Mouse (Mus musculus) CD4-positive, CD25-positive, alpha-beta regulatory T cell, adult 4 months (primary cell): Measurements from ENCODE around the gene C2cd2l. TPM values are rescaled to one million over a fixed set of nuclear protein-coding genes. Genes with fewer than 3 reads are reported as not detected.

Source experiments
- ATAC-seq: one replicate; pipeline ENCODE4 v1.8.0; 2017
- polyA plus RNA-seq, 2 experiments: library from polyadenylated mRNA; unstranded; fragments of 100-300 nt; shearing (Covaris generic); gene quantifications; one replicate each; pipeline ENCODE4 v1.2.1; 2017

Gene C2cd2l
- polyA plus RNA-seq, 2 experiments from 2014 or later = 3.2 to 3.6 TPM

- no peak for ATAC-seq
These were observed 58.7 kb downstream of the C2cd2l start for GRCm38 (mm10) chr9:44261388-44261787.

Other genes starting within 250 kb of the C2cd2l start
- not detected for gene Mfrp, start 218.6 kb downstream of the C2cd2l start, polyA plus RNA-seq
- not detected for gene C1qtnf5, start 213.0 kb downstream of the C2cd2l start, polyA plus RNA-seq
- not detected for gene Gm49380, start 206.8 kb downstream of the C2cd2l start, polyA plus RNA-seq
- 1 to 10 TPM; 4.9 to 5.0 TPM for gene Rnf26, start 206.8 kb downstream of the C2cd2l start, polyA plus RNA-seq
- gene Mcam, start 185.8 kb downstream of the C2cd2l start, polyA plus RNA-seq = under 1 TPM in 1 of 2 experiments, not detected in 1; 0.34 TPM
- gene Cbl, start 86.2 kb downstream of the C2cd2l start, polyA plus RNA-seq = 10 to 100 TPM; 22.7 to 23.0 TPM
- gene Ccdc153, start 79.6 kb downstream of the C2cd2l start, polyA plus RNA-seq = not detected
- not detected for gene Pdzd3, start 68.8 kb downstream of the C2cd2l start, polyA plus RNA-seq
- 1 to 10 TPM; 3.7 to 7.3 TPM for gene Nlrx1, start 51.7 kb downstream of the C2cd2l start, polyA plus RNA-seq
- gene Abcg4, start 31.7 kb downstream of the C2cd2l start, polyA plus RNA-seq = not detected
- 10 to 100 TPM; 20.0 to 23.4 TPM for gene Hinfp, start 14.6 kb downstream of the C2cd2l start, polyA plus RNA-seq
- 10 to 100 TPM; 15.7 to 16.0 TPM for gene Dpagt1, start 5.7 kb upstream of the C2cd2l start, polyA plus RNA-seq
- gene H2afx, start 14.4 kb upstream of the C2cd2l start, polyA plus RNA-seq = 10 to 100 TPM; 11.3 to 14.7 TPM
- gene Hmbs, start 23.9 kb upstream of the C2cd2l start, polyA plus RNA-seq = 10 to 100 TPM; 23.7 to 24.0 TPM
- gene Vps11, start 41.4 kb upstream of the C2cd2l start, polyA plus RNA-seq = 10 to 100 TPM; 55.6 to 86.7 TPM
- 10 to 100 TPM; 13.6 to 18.3 TPM for gene Hyou1, start 59.2 kb upstream of the C2cd2l start, polyA plus RNA-seq
- 10 to 100 TPM; 16.1 to 19.7 TPM for gene Slc37a4, start 76.6 kb upstream of the C2cd2l start, polyA plus RNA-seq
- gene Rps25, start 86.9 kb upstream of the C2cd2l start, polyA plus RNA-seq = 1,000 to 10,000 TPM; 2,962 to 3,624 TPM
- gene Trappc4, start 87.3 kb upstream of the C2cd2l start, polyA plus RNA-seq = 100 to 1,000 TPM; 143 to 153 TPM
- gene Ccdc84, start 98.3 kb upstream of the C2cd2l start, polyA plus RNA-seq = 10 to 100 TPM; 24.7 to 27.2 TPM
- under 1 TPM in 1 of 2 experiments, not detected in 1; 0.43 TPM for gene Foxr1, start 120.9 kb upstream of the C2cd2l start, polyA plus RNA-seq
- gene Upk2, start 134.7 kb upstream of the C2cd2l start, polyA plus RNA-seq = not detected
- gene Bcl9l, start 162.5 kb upstream of the C2cd2l start, polyA plus RNA-seq = 10 to 100 TPM; 13.3 to 17.6 TPM
- 100 to 1,000 TPM in 1 of 2 experiments, 10 to 100 TPM in 1; 93.9 to 121 TPM for gene Cxcr5, start 241.6 kb upstream of the C2cd2l start, polyA plus RNA-seq